Mouse (Mus musculus): ENCODE results near the gene Pknox2. TPM values are rescaled to one million over a fixed set of nuclear protein-coding genes. Genes with fewer than 3 reads are reported as not detected.

Gene Pknox2
- total RNA-seq, 1 experiment, result 1.8 TPM

DNA sequence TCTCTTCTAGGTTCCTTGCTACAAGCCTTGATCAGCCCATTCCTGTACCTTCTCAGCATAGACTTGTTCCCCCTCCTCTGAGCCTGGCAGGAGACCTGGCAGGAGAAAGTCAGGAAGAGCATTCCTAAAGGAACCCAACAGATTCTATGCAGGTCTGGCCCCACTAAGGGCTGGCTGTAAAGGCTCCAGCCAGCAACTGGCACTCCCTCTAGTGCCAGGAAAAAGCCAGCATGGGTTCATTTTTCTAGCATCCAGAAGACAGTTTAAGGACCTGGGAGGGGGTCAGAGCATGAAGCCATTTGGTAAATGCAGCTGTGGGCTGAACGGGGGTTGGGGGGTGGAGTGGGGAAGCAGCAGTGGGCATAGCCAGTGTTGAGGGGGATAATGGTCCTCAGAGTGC, 185.3 kb downstream of the Pknox2 start:
- Histone ChIP-seq H3K4me3 (ENCODE audit: insufficient read depth in 1 of 2, low read depth in 1 of 2, low read length in 2 of 2, poor library complexity in 1 of 2, severe bottlenecking in 1 of 2) (no peak overlapping the region), H3K27ac (ENCODE audit: insufficient read depth, low read depth, low read length, poor library complexity, severe bottlenecking) (no peak overlapping the region), H3K9ac (ENCODE audit: insufficient read depth, low read depth, low read length, poor library complexity, severe bottlenecking) (no peak overlapping the region), H3K9me3 (ENCODE audit: control insufficient read depth, insufficient read depth, low read depth, low read length) (no peaks in the 10 kb centered on the region), H3K4me1 (ENCODE audit: control insufficient read depth in 2 of 2, insufficient read depth in 2 of 2, low read length in 2 of 2, poor library complexity in 1 of 2) (no peaks in the 10 kb centered on the region), H3K36me3 (ENCODE audit: control insufficient read depth, insufficient read depth, low read length, poor library complexity, severe bottlenecking) (no peaks in the 10 kb centered on the region)
- in situ Hi-C loops (cut with MboI; ENCODE audit: low sequenced_read_pairs in 2 of 2, unreplicated experiment in 2 of 2), result loop anchor here in 1 of 2 experiments (25.0 kb wide), 1 partner anchor 175 kb away; the partner anchor contains the start of gene Pknox2
- TF ChIP-seq ZC3H11A (IDR thresholded peaks at IDR 0.05; ENCODE audit: borderline replicate concordance, low read depth, low read length), result no peak
- no peak for TF ChIP-seq HCFC1 (IDR thresholded peaks at IDR 0.05; ENCODE audit: borderline replicate concordance, insufficient read depth, low read length)
- no peak for TF ChIP-seq MAFK (IDR thresholded peaks at IDR 0.05; ENCODE audit: insufficient read depth, low read depth, low read length)
- TF ChIP-seq ZNF384 (IDR thresholded peaks at IDR 0.05; ENCODE audit: low read depth, low read length), result no peak
- no peak for TF ChIP-seq CHD2 (IDR thresholded peaks at IDR 0.05; ENCODE audit: low read depth, low read length)
- DNase-seq (ENCODE audit: low read depth, low spot score), result no peak

DNA sequence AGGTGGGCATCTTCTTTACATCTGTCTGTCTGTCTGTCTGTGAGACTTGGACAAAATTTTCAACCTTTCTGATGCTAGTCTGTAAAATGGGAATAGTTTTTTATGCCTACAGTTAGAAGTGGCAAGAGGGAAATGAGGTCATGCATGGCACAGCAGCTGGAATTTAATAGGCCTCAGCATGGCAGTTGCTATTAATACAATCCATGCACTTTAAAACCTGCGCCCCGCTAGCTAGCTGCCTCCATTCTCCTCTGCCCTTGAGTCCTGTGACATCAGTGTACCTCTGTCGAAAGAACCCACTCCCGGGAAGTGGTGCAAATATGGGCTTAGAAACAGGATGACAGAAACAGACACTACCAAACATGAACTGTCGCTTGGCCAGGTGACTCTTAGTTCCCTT, 186.1 kb downstream of the Pknox2 start:
- TF ChIP-seq ZNF384 (IDR thresholded peaks at IDR 0.05; ENCODE audit: low read depth, low read length) (no peak), CHD2 (IDR thresholded peaks at IDR 0.05; ENCODE audit: low read depth, low read length) (no peak), HCFC1 (IDR thresholded peaks at IDR 0.05; ENCODE audit: borderline replicate concordance, insufficient read depth, low read length) (no peak), MAFK (IDR thresholded peaks at IDR 0.05; ENCODE audit: insufficient read depth, low read depth, low read length) (no peak), ZC3H11A (IDR thresholded peaks at IDR 0.05; ENCODE audit: borderline replicate concordance, low read depth, low read length) (no peak)
- no peaks in the 10 kb centered on the region for H3K36me3 ChIP-seq (ENCODE audit: control insufficient read depth, insufficient read depth, low read length, poor library complexity, severe bottlenecking)
- H3K27ac ChIP-seq (ENCODE audit: insufficient read depth, low read depth, low read length, poor library complexity, severe bottlenecking), result no peak overlapping the region
- no peak overlapping the region for H3K4me3 ChIP-seq (ENCODE audit: insufficient read depth in 1 of 2, low read depth in 1 of 2, low read length in 2 of 2, poor library complexity in 1 of 2, severe bottlenecking in 1 of 2)
- in situ Hi-C loops (cut with MboI; ENCODE audit: low sequenced_read_pairs in 2 of 2, unreplicated experiment in 2 of 2), result loop anchor here in 1 of 2 experiments (25.0 kb wide), 1 partner anchor 176 kb away; the partner anchor contains the start of gene Pknox2
- no peak overlapping the region for H3K9ac ChIP-seq (ENCODE audit: insufficient read depth, low read depth, low read length, poor library complexity, severe bottlenecking)
- H3K4me1 ChIP-seq (ENCODE audit: control insufficient read depth in 2 of 2, insufficient read depth in 2 of 2, low read length in 2 of 2, poor library complexity in 1 of 2), result no peaks in the 10 kb centered on the region
- H3K9me3 ChIP-seq (ENCODE audit: control insufficient read depth, insufficient read depth, low read depth, low read length), result no peaks in the 10 kb centered on the region
- DNase-seq (ENCODE audit: low read depth, low spot score), result no peak

DNA sequence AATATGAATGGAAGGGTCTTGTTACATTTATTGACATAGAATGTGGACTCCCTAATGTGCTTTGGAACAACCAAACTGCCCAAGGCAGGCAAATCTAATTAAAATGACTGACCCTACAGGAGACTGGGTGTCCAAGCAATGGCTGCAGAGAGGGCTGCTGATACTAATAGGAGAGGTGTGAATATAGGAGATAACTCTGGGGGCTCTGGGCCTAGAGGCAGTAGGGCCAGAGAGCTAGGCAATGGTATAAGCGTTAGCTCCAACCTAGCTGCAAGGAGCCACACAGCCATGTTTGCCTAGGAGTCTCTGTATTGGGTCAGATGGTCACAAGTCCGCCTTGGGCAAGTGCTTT, 196.1 kb downstream of the Pknox2 start:
- in situ Hi-C loops (cut with MboI; ENCODE audit: low sequenced_read_pairs in 2 of 2, unreplicated experiment in 2 of 2), result loop anchor here in 1 of 2 experiments (25.0 kb wide), 1 partner anchor 186 kb away; the partner anchor contains the start of gene Pknox2
- Histone ChIP-seq H3K4me1 (ENCODE audit: control insufficient read depth in 2 of 2, insufficient read depth in 2 of 2, low read length in 2 of 2, poor library complexity in 1 of 2) (peaks cover 0 to 9% of the 10 kb centered on the region in 2 experiments; a peak in 1 of 4 replicates), H3K4me3 (ENCODE audit: insufficient read depth in 1 of 2, low read depth in 1 of 2, low read length in 2 of 2, poor library complexity in 1 of 2, severe bottlenecking in 1 of 2) (no peak overlapping the region), H3K9me3 (ENCODE audit: control insufficient read depth, insufficient read depth, low read depth, low read length) (no peaks in the 10 kb centered on the region), H3K27ac (ENCODE audit: insufficient read depth, low read depth, low read length, poor library complexity, severe bottlenecking) (no peak overlapping the region), H3K9ac (ENCODE audit: insufficient read depth, low read depth, low read length, poor library complexity, severe bottlenecking) (no peak overlapping the region), H3K36me3 (ENCODE audit: control insufficient read depth, insufficient read depth, low read length, poor library complexity, severe bottlenecking) (no peaks in the 10 kb centered on the region)
- no peak for TF ChIP-seq ZNF384 (IDR thresholded peaks at IDR 0.05; ENCODE audit: low read depth, low read length)
- no peak for TF ChIP-seq CHD2 (IDR thresholded peaks at IDR 0.05; ENCODE audit: low read depth, low read length)
- TF ChIP-seq ZC3H11A (IDR thresholded peaks at IDR 0.05; ENCODE audit: borderline replicate concordance, low read depth, low read length), result no peak
- no peak for TF ChIP-seq MAFK (IDR thresholded peaks at IDR 0.05; ENCODE audit: insufficient read depth, low read depth, low read length)
- no peak for TF ChIP-seq HCFC1 (IDR thresholded peaks at IDR 0.05; ENCODE audit: borderline replicate concordance, insufficient read depth, low read length)
- no peak for DNase-seq (ENCODE audit: low read depth, low spot score)

DNA sequence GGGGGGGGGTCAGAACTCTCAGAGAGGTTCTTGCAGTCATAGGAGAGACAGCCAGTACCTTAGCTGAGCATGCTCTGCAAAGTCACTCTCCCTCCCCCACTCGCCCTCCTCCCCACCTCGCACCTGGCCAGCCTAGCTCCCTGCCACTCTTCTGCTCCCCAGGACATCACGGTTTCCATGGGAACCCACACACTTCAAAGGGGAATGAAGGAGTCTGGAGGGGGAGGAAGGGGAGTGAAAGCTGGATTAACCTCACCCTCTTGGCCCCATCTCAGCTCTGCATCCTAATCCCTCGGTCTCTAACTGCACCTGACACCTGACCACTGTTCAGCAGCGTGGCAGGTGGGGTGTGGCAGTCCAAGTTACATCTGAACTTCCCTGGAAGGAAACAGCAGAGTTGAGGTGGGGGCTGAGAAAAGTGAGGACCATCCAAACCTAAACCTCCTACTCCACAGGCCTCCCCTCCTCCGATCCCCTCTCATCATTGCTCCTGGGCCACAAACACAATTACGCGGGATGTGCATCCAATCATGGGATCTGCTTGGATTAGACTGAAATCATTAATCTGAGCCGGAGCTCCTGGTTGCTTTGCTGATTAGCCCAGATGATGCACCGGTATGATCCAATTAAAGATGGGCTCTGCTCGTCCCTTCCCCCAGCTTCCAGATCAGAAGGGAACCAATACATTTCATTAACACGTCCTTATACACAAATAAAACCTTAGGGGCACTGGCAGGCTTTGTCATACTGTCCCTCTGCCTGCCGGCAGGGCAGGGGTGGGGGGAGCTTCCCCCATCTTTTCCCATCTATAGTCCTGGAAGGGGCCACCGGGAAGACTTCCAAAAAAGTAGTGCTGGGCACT, 196.7 kb downstream of the Pknox2 start:
- Histone ChIP-seq H3K36me3 (ENCODE audit: control insufficient read depth, insufficient read depth, low read length, poor library complexity, severe bottlenecking) (no peaks in the 10 kb centered on the region), H3K9me3 (ENCODE audit: control insufficient read depth, insufficient read depth, low read depth, low read length) (no peaks in the 10 kb centered on the region), H3K27ac (ENCODE audit: insufficient read depth, low read depth, low read length, poor library complexity, severe bottlenecking) (no peak overlapping the region), H3K4me1 (ENCODE audit: control insufficient read depth in 2 of 2, insufficient read depth in 2 of 2, low read length in 2 of 2, poor library complexity in 1 of 2) (peaks cover 0 to 9% of the 10 kb centered on the region in 2 experiments; a peak in 1 of 4 replicates), H3K9ac (ENCODE audit: insufficient read depth, low read depth, low read length, poor library complexity, severe bottlenecking) (no peak overlapping the region), H3K4me3 (ENCODE audit: insufficient read depth in 1 of 2, low read depth in 1 of 2, low read length in 2 of 2, poor library complexity in 1 of 2, severe bottlenecking in 1 of 2) (no peak overlapping the region)
- peak; percentile 56 for DNase-seq (ENCODE audit: low read depth, low spot score)
- in situ Hi-C loops (cut with MboI; ENCODE audit: low sequenced_read_pairs in 2 of 2, unreplicated experiment in 2 of 2), result loop anchor here in 1 of 2 experiments (25.0 kb wide), 1 partner anchor 187 kb away; the partner anchor contains the start of gene Pknox2
- TF ChIP-seq ZC3H11A (IDR thresholded peaks at IDR 0.05; ENCODE audit: borderline replicate concordance, low read depth, low read length) (no peak), HCFC1 (IDR thresholded peaks at IDR 0.05; ENCODE audit: borderline replicate concordance, insufficient read depth, low read length) (no peak), ZNF384 (IDR thresholded peaks at IDR 0.05; ENCODE audit: low read depth, low read length) (no peak), MAFK (IDR thresholded peaks at IDR 0.05; ENCODE audit: insufficient read depth, low read depth, low read length) (no peak), CHD2 (IDR thresholded peaks at IDR 0.05; ENCODE audit: low read depth, low read length) (no peak)

All from ES-E14 (cell line).